Mouse (Mus musculus): ENCODE data around the gene Mapk1.
A peak's percentile ranks its signal among the peaks of the same experiment; 100 is the strongest.
"Not testable (repeated sequence)": the region's sequence is repeated elsewhere in the genome, so short reads cannot be mapped to it uniquely, and the experiment has no call there.

Mapk1 gene

DNA sequence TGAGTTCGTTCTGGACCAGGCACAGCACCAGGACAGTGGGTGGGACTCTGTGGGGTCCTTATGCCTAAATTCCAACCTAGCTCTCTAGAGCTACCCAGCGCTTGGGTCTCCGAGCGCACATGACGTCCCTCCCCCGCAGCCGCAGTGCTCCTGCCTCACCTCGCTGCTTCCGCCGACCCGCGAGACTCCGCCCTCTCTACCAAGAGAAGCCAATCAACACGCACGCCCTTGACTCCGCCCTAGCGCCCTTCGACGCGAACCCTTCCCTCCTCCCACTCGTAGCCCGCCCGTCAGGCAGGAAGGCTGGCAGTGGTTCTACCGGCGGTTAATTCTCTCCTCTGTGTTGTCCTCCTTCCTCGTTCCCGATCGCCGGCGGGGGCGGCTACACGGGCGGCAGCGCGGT lies at the start of gene Mapk1:
Mapk1 (plus strand) TSS at position 252 of the 403 bp plus-strand sequence.
- peak; percentile 93 to 95 for DNase-seq (ENCODE audit: low read depth in 2 of 2, low spot score in 2 of 2)

DNA sequence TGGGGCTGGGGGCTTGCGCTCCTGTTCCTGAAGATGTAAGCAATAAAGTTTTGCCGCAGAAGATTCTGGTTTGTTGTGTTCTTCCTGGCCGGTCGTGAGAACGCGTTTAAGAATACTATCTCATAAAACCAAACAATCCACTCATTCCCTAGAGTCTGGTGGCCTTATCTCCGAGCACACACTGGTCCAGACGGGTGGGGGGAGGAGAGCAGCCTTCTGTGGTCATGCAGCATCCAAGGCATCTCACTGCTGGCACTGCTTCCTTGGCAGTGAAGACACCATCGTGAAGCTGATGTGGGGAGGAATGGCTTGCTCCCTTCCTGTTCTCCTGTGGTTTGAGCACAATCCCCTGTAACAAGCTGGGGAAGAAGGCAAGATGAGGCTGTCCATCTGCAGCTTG lies 43.6 kb upstream of the Mapk1 start:
- no peak for DNase-seq (ENCODE audit: low read depth in 2 of 2, low spot score in 2 of 2)

DNA sequence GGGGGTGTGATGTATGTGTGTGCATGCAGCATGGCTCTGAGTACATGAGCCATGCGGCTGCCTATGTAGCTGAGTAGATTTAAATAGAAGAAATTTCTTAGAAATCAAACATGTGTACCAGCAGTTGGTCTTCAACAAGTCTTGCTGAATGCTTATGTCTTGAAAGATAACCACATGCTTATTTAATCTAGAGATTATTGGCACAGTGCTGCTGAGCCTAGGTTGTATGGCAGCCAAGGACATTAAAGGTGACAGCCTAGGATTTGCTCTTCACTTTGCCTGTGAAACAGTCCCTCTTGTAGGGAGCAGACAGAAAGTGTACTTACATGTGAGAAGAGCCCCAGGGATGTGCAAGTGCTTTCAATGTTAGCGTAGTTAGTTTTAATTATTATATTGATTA lies 42.1 kb upstream of the Mapk1 start:
- DNase-seq (ENCODE audit: low read depth in 2 of 2, low spot score in 2 of 2): no peak

DNA sequence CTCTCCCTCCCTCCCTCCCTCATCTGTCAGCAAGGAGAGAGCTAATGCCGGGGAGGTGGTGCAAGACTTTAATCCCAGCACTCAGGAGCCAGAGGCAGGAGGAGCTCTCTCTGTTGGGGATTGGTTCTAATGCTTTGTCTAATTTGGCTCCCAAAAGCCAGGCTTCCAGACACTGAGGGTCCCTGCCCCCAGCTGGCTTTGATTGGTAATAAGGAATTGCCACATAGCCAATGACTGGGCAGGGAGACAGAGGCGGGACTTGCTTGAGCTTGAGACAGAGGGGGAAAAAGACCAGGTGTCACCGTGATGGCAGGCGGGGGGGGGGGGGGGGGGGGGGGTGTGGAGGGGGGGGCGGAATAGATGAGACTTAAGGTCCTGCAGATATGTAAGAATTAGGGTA lies 24.6 kb upstream of the Mapk1 start:
- DNase-seq (ENCODE audit: low read depth in 2 of 2, low spot score in 2 of 2): no peak

DNA sequence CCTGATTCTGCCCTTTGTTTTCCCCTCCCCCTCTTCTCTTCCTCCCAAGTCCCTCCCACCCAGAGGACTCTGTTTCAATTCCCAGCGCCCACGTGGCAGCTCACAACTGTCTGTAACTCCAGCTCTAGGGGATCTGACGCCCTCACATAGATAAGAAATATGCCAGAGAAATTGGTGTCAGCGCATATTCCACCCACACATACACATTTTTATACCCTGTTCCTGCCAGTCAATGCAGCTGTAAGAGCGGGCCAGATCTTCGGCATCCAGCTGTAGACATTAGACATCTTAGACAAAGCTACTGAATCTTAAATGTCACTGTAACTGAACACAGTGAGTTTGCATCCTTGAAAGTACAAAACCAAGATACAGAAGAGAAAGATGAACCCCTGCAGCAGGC lies 23.3 kb upstream of the Mapk1 start:
- no peak for DNase-seq (ENCODE audit: low read depth in 2 of 2, low spot score in 2 of 2)

DNA sequence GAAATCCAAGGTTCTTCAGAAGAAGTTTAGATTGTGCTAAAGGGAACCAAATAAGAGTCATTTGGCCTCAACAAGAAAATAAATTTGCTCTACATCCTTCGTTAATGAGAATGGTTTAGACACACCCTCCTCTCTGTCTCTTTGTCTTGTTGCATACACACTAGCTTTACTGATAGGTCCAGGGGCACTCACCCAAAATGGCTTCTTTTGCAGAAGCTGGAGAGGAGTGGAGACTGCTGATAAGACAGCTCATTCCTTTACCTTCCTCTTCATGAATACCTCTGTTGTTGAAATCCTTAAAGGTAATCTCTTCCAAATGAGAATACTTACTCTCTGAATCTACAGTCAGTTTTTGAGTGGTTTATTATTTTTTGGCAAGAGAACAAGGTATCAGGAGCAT lies 18.0 kb upstream of the Mapk1 start:
- DNase-seq (ENCODE audit: low read depth in 2 of 2, low spot score in 2 of 2): no peak

DNA sequence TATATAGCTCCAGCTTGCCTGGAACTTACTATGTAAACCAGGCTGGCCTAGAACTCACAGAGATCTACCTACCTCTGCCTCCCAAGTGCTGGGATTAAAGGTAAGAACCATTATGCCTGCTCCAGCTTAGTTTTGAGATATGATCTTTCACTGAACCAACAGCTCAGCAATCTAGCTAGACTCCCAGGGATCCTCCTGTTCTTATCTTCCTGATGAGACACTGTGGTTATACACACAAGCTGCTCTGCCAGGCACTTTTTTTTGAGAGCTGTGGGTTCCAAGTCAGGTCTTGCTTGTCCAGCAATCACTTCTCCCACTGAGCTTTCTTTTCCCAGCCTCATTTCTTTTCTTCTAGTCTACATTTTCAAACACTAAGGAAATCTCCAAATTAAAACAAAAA lies 16.9 kb upstream of the Mapk1 start:
- no peak for DNase-seq (ENCODE audit: low read depth in 2 of 2, low spot score in 2 of 2)

DNA sequence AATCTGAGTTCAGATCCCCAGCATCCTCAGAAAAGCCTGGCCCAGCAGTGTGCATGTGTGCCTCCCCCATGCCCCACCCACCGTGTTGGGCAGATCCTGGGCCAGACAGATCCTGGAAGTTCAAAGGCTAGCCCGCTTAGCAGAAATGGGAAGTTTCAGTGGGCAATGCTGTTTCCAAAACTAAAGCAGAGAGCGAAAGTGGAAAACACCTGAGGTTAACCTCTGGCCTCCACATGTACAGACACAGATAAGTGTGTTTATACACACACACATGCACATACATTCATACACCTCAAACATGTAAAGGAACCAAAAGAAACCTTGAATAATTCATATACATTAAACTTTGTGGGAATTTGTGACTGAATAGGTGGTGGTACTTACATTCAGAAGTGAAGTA lies 5.1 kb upstream of the Mapk1 start:
- no peak for DNase-seq (ENCODE audit: low read depth in 2 of 2, low spot score in 2 of 2)

DNA sequence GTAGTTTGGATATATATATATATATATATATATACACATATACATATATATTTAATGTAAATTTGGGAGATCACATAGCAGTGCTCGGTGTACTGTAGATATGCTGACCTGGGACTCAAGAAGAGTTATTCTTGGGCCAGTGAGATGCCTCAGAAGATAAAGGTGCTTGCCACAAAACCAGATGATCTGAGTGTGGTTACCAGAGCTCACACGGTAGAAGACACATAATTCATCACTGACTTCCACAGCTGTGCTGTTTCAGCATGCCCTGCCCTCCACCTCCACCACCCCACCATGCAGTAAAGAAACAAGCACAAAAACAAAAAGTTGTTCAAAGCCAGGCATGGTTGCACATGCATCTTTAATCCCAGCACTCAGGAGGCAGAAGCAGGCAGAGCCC lies 4.4 kb upstream of the Mapk1 start:
- no peak for DNase-seq (ENCODE audit: low read depth in 2 of 2, low spot score in 2 of 2)

DNA sequence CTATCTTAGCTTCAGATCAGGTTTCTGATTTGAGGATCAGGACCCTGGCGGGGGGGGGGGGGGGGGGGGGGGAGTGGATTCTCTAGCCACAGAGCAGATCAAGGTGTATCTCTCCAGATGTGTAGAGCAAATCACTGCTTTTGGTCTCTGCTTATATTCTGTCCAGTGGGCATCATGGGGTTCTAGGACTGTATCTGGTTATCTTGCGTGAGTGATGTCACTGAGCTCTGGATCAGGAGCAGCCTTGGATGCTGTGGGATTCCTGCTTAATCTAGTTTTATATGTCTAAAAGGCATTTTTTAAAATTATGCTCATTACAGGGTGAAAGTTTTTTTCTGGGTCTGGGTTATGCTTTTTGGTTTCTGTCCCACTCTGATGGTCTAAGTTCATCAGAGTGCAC lies 546 bp upstream of the Mapk1 start:
- no peak for DNase-seq (ENCODE audit: low read depth in 2 of 2, low spot score in 2 of 2)

DNA sequence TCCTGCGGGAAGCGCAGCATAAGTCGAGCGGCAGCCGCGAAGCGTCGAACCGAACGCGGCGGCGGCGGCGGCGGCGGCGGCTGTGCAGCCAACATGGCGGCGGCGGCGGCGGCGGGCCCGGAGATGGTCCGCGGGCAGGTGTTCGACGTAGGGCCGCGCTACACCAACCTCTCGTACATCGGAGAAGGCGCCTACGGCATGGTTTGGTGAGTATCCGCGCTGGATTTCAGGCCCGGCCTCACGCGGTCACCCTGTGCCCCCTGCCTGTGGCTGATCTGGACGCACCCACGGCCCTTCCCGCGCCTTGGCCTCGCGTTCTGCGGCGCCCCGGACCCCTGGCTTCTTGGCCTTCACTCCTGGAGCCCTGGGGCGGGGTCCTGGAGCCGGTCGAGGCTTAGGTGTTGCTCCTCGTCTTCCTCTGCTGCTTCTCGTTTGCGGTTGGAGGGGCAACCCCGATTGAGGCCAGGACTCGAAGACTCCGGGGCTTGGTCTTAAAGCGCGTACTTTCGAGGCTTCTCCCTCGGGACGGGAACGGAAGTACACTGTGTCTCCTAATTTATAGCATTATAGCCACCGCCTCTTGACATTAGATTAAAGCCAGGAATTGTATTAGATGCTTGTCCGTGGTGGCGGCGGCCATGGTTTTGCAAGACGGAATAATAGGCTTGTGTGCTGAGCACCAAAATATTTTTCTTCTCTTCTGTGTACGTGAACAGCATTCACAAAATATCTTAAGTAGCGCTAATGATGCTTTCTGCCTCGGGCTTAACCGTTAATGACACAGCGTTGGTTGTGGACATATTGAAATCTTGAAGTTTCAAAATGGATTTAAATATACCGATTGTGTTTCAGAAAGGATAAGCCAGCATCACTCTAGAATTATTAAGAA lies 596 bp downstream of the Mapk1 start:
- DNase-seq (ENCODE audit: low read depth in 2 of 2, low spot score in 2 of 2): peak; percentile 37 to 54

DNA sequence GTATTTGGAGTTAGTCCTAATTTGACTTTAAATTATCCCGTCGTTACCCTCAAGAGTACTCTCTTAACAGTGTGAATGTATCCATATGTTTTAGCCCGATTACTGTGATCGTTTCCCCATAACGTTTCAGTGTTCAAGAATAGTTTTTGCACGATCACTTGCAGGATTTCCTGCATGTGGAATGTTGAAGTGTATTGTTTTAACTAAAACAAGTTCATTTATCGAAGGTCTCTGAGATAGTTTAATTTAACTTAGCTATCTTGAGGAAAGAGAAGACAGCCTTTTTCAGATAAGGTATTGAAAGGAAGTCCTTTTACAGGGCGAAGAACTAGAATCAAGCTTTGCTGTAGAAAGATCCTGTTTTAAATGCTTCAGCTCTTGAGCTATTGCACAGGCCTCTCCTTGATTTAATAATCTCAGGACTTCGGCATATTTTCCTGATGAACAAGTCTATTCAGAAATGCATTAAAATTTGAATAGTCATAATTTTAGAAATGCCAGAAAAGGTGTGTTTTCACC lies 1.3 kb downstream of the Mapk1 start:
- no peak for DNase-seq (ENCODE audit: low read depth in 2 of 2, low spot score in 2 of 2)

DNA sequence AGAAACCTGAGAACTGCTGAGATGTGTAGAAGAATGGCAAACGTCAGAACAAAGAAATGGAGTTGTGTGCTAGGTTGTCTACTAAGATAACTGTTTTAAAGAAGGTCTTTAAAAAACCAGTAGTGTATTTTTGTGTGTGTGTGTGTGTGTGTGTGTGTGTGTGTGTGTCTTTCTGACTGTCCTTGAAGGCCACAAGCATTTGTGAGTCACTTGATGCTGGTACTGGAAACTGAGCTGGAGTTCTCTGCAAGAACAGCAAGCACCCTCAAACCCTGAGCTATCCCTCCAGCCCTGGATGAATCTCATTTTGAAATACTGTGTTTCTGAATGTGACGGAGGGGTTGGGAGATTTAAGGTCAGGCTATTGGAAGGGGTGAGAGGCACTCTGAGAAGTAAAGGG lies 4.1 kb downstream of the Mapk1 start:
- no peak for DNase-seq (ENCODE audit: low read depth in 2 of 2, low spot score in 2 of 2)

DNA sequence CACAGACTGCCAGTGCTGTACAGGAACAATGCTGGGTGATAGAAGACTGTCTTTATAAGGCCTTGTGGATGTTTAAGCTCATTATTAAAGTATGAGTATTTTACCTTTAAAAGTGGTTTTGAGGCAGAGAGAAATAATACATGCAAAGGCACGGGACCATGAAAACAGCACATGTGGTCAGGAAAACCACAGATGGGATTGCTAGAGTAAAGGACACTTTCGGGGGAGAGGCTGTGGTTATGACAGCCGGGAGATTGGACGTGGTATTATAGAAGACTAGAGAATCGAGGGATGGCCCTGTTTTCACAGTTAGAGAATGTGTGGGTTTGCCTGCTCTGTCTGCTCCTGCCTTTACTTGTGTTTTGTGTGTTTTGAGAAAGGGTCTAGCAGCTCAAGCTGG lies 5.7 kb downstream of the Mapk1 start:
- DNase-seq (ENCODE audit: low read depth in 2 of 2, low spot score in 2 of 2): no peak

DNA sequence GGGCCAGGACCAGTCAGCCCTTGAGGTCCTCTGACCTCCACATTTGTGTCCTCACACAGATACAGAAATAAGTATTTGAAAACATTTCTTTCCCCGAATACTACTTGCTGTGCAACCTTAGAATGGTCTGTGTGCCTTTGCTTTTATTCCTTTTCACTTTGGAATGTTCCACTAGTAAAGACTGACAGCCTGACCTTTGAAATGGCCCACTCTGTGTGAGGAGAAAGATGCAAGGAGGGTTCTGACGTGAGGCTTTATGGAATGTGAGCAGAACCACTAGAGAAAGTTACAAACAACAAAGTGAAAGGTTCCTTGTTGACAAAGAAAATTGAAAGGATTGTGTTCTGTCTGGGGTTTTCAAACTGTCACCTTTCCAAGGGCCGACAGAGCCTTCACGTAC lies 6.8 kb downstream of the Mapk1 start:
- DNase-seq (ENCODE audit: low read depth in 2 of 2, low spot score in 2 of 2): no peak

DNA sequence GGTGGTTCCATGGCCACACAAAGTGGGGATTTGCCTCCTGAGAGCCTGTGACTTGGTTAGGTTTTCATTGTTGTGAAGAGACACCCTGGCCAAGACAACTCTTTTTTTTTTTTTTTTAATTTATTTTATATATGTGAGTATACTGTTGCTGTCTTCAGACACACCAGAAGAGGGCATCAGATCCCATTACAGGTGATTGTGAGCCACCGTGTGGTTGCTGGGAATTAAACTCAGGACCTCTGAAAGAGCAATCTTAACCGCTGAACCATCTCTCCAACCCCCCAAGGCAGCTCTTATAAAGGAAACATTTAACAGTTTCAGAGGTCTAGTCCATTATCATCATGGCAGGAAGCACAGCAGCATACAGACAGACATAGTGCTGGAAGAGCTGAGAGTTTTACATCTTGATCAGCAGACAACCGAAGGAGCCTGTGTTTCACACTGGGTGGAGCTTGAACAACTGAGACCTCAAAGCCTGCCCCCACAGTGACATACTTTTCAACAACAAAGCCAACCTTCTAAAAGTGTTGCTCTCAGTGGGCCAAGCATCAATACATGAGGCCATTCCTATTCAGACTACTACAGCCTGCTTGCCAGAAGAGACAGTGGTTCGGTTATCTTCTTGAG lies 11.4 kb downstream of the Mapk1 start:
- peak in 1 of 2 experiments; percentile 8 for DNase-seq (ENCODE audit: low read depth in 2 of 2, low spot score in 2 of 2)

DNA sequence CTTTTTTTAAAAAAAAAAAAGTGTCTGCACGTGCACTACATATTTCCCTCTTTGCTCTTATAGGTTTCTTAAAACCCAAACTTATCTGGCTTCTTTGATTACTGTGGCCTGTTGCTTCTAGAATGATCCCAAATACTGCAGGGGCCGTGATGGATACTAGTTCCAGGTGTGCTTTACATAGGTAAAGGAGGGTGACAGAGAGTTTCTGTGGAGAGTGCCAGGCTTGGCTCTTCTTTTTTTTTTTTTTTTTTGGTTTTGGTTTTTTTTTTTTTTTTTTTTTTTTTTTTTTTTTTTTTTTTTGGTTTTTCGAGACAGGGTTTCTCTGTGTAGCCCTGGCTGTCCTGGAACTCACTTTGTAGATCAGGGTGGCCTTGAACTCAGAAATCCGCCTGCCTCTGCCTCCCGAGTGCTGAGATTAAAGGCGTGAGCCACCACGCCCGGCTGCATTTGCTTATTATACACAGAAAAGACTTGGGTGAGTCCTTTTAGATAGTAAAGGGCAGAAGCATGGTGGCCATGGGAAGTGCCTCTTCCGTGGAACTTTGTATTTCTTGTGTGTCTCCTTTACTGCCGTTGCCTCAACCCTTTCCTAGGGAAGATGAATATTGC lies 13.0 kb downstream of the Mapk1 start:
- not testable (repeated sequence) for DNase-seq (ENCODE audit: low read depth in 2 of 2, low spot score in 2 of 2)

DNA sequence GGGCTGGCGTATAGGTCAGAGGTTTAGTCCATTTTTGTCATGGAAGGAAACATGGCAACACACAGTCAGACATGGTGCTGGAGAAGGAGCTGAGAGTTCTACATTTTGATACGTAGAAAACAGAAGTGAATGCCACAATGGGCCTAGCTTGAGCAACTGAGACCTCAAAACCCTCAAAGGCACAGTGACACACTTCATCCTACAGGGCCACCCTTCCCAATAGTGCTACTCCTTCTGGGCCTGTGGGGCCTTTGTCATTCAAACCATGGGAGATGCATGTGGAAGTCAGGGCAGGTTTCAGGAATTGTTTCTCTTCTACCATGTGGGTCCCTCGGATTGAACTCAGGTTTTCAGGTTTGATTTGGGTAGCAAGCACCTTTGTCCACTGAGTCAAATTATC lies 17.9 kb downstream of the Mapk1 start:
- no peak for DNase-seq (ENCODE audit: low read depth in 2 of 2, low spot score in 2 of 2)

DNA sequence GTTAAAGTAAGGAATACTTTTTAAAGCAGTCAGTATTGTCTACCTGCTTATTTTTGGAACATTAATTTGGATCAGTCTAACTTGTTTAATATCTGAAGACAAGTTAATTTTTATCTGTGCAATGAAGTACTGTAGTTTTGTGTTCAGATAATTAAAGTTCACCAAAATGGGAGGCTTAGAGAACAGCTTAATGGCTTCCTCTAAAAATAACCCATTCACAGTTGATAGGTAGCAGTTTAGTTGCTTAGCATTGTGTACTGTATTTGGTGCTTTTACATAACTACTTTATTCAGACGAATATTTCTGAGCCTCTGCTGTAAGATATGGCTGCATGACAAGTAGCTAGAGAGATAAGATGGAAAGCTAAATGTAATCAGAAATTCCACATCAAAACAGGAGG lies 23.9 kb downstream of the Mapk1 start:
- no peak for DNase-seq (ENCODE audit: low read depth in 2 of 2, low spot score in 2 of 2)

DNA sequence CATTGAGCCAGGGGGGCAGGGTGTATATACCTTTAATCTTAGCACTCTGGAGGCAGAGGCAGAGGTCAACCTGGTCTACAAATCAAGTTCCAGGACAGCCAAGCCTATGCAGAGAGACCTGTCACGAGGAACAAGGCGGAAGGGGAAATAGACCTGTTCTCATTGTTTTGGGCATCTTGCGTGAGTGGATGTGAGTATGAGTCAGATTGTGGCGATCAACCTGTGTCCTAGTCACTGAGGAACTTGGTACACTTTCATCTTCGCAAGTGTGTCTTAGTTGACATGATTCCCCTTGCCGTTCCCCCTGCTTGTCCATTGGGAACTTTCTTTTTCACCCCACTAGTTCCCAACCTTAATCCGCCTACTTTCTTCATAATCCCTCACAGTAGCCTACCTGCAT lies 26.9 kb downstream of the Mapk1 start:
- no peak for DNase-seq (ENCODE audit: low read depth in 2 of 2, low spot score in 2 of 2)

DNA sequence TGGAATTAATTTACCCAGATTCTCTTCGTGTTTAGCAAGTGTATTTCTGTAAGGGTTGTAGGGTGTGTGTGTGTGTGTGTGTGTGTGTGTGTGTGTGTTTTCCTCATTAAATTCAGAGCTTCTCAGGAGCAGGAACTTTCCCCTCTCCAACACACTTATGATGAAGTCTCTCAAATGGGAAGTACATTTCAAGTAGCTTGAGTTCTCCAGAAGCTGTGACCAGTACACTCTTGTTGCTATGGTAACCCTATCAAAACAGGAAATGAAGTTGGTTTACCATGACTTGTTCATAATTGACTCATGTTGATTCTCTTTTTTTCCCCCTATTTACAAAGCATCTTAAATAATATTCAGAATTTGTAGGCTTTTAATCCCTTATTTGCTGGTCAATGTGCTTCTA lies 29.4 kb downstream of the Mapk1 start:
- peak in 1 of 2 experiments; percentile 19 for DNase-seq (ENCODE audit: low read depth in 2 of 2, low spot score in 2 of 2)

Data from CD8-positive naive resting alpha-beta T cell, adult 2 months (primary cell).